Comparison of ENCODE assay signal across 8 mouse cellular contexts in the genomic region with DNA sequence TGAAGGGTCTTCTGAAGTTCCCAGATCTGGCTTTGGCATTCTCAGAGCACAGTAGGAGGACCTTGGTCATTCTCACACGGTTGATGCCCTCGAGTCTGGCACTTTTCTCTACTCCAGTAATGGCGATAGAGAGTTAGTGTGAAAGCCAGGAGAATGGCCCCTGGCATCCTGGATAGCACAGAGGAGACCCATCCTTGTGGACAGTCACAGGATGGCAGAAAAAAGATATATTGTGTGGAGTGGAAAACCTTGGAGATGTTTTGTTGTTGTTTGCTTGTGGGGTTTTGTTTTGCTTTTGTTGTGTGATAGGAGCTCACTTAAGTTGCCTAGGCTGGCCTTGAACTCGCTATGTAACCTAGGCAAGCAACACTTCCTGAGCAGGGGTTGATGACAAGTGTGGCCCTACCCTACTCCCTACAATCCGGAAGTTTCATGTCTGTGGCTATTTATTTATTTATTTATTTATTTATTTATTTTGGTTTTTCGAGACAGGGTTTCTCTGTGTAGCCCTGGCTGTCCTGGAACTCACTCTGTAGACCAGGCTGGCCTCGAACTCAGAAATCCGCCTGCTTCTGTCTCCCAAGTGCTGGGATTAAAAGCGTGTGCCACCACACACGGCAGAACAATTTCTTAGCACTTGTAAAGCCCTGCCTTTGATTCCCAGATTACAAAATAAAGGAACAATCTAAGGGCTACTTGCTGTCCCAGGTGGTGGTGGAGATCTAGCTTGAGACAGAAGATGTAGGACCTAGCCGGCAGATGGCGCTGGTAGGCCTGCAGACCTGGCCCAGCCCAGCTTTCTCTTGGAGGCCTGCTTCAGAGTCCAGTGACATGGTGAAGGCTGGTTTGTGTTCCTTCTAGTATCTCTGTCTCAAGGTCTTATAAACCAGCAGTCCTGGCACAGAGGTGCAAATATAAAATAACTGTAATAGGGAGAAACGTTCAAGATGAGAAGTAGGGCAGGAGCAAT. TPM values are rescaled to one million over a fixed set of nuclear protein-coding genes. Genes with fewer than 3 reads are reported as not detected.
A peak's percentile ranks its signal among the peaks of the same experiment; 100 is the strongest.
DNase-seq lines count a peak whose midpoint lies in the region; ATAC-seq and TF ChIP-seq lines count a peak whose summit lies in the region.

No protein-coding gene starts in this region.

- TF ChIP-seq POLR2A in CH12.LX (IDR thresholded peaks at IDR 0.05; ENCODE audit: low read depth, low read length), result no peak
- no peak for TF ChIP-seq POLR2A in lung, adult 2 months (IDR thresholded peaks at IDR 0.05; ENCODE audit: borderline replicate concordance, extremely low read depth, low read depth, low read length)
- TF ChIP-seq POLR2A in olfactory bulb, adult 2 months (IDR thresholded peaks at IDR 0.05; ENCODE audit: insufficient read depth, low read depth, low read length), result no peak
- TF ChIP-seq POLR2A in thymus, adult 2 months (IDR thresholded peaks at IDR 0.05; ENCODE audit: control insufficient read depth, extremely low read depth, insufficient read depth, low read length, poor library complexity), result no peak

- TF ChIP-seq EP300 in CH12.LX (IDR thresholded peaks at IDR 0.05; ENCODE audit: low read length), result no peak

- no peak overlapping the region for H3K4me3 ChIP-seq in CH12.LX (replicated peaks in 1 of 3; ENCODE audit: low read depth in 2 of 3, low read length in 2 of 3, poor library complexity in 1 of 3)
- no peak overlapping the region for H3K4me3 ChIP-seq in embryonic facial prominence, embryonic 12.5 days
- H3K4me3 ChIP-seq in heart, embryonic 11.5 days (ENCODE audit: low read depth, low read length), result no peak overlapping the region
- no peak overlapping the region for H3K4me3 ChIP-seq in lung, adult 2 months (replicated peaks; ENCODE audit: extremely low read depth, low read depth, low read length)
- no peak overlapping the region for H3K4me3 ChIP-seq in olfactory bulb, adult 2 months (ENCODE audit: insufficient read depth, low read depth, low read length)
- no peak overlapping the region for H3K4me3 ChIP-seq in thymus, adult 2 months (ENCODE audit: control insufficient read depth, insufficient read depth, low read length)

- peak; percentile 35; the same call in 1 of the 2 replicates for ATAC-seq in embryonic facial prominence, embryonic 12.5 days (ENCODE audit: insufficient number of reproducible peaks, insufficient read depth, low FRiP score, low TSS enrichment)
- ATAC-seq in heart, embryonic 11.5 days (replicated peaks; ENCODE audit: insufficient number of reproducible peaks, low FRiP score, low TSS enrichment), result peak; percentile 35; the same call in 1 of the 2 replicates

- no peak overlapping the region for H3K4me2 ChIP-seq in CH12.LX (ENCODE audit: insufficient read depth, low read depth, poor library complexity, severe bottlenecking)
- H3K4me2 ChIP-seq in embryonic facial prominence, embryonic 12.5 days (replicated peaks), result no peak overlapping the region
- H3K4me2 ChIP-seq in heart, embryonic 11.5 days, result no peak overlapping the region

- no peaks in the 10 kb centered on the region for H3K9me3 ChIP-seq in CH12.LX (replicated peaks; ENCODE audit: low read length)
- H3K9me3 ChIP-seq in embryonic facial prominence, embryonic 12.5 days, result no peaks in the 10 kb centered on the region
- H3K9me3 ChIP-seq in heart, embryonic 11.5 days (replicated peaks; ENCODE audit: control insufficient read depth, low read length), result no peaks in the 10 kb centered on the region

- no peaks in the 10 kb centered on the region for H3K36me3 ChIP-seq in CH12.LX (replicated peaks in 1 of 2; ENCODE audit: control insufficient read depth in 1 of 2, insufficient read depth in 1 of 2, low read length in 1 of 2)
- H3K36me3 ChIP-seq in embryonic facial prominence, embryonic 12.5 days, result no peaks in the 10 kb centered on the region
- H3K36me3 ChIP-seq in heart, embryonic 11.5 days (ENCODE audit: control insufficient read depth, insufficient read depth, low read length), result no peaks in the 10 kb centered on the region
- no peaks in the 10 kb centered on the region for H3K36me3 ChIP-seq in thymus, adult 2 months (ENCODE audit: control insufficient read depth, insufficient read depth, low read length)

- H3K27ac ChIP-seq in CH12.LX (ENCODE audit: insufficient read depth, low read depth), result no peak overlapping the region
- H3K27ac ChIP-seq in embryonic facial prominence, embryonic 12.5 days, result no peak overlapping the region
- H3K27ac ChIP-seq in heart, embryonic 11.5 days (ENCODE audit: low read depth, low read length), result no peak overlapping the region
- H3K27ac ChIP-seq in olfactory bulb, adult 2 months (ENCODE audit: insufficient read depth, low read depth, low read length), result no peak overlapping the region
- no peak overlapping the region for H3K27ac ChIP-seq in thymus, adult 2 months (ENCODE audit: control insufficient read depth, insufficient read depth, low read length)

- no peak overlapping the region for H3K9ac ChIP-seq in CH12.LX (ENCODE audit: insufficient read depth, low read depth)
- H3K9ac ChIP-seq in embryonic facial prominence, embryonic 12.5 days, result no peak overlapping the region
- H3K9ac ChIP-seq in heart, embryonic 11.5 days (ENCODE audit: low read depth, low read length), result no peak overlapping the region

- H3K4me1 ChIP-seq in CH12.LX (ENCODE audit: control insufficient read depth in 1 of 2, insufficient read depth in 2 of 2), result no peaks in the 10 kb centered on the region; a peak in 1 of 4 replicates
- H3K4me1 ChIP-seq in embryonic facial prominence, embryonic 12.5 days, result no peaks in the 10 kb centered on the region
- no peaks in the 10 kb centered on the region for H3K4me1 ChIP-seq in heart, embryonic 11.5 days (ENCODE audit: control insufficient read depth, insufficient read depth, low read length)
- no peaks in the 10 kb centered on the region for H3K4me1 ChIP-seq in lung, adult 2 months (ENCODE audit: control insufficient read depth, insufficient read depth, low read length)
- H3K4me1 ChIP-seq in olfactory bulb, adult 2 months (ENCODE audit: control insufficient read depth, insufficient read depth, low read length), result no peaks in the 10 kb centered on the region
- H3K4me1 ChIP-seq in thymus, adult 2 months (replicated peaks; ENCODE audit: control insufficient read depth, insufficient read depth, low read length), result no peaks in the 10 kb centered on the region

- WGBS in embryonic facial prominence, embryonic 12.5 days, result 42% methylated on average over 13 of the region's 13 CpGs
- WGBS in heart, embryonic 11.5 days (ENCODE audit: insufficient replicate concordance), result 34% methylated on average over 13 of the region's 13 CpGs
- 39% methylated on average over 13 of the region's 13 CpGs for WGBS in lung, adult 2 months
- 49% methylated on average over 13 of the region's 13 CpGs for WGBS in olfactory bulb, adult 2 months
- 45% methylated on average over 13 of the region's 13 CpGs for WGBS in thymus, adult 2 months

- no peaks in the 10 kb centered on the region for H3K79me2 ChIP-seq in CH12.LX (replicated peaks; ENCODE audit: control insufficient read depth, extremely low read depth, insufficient read depth, poor library complexity, severe bottlenecking)

- TF ChIP-seq CTCF in CH12.LX (conservative IDR thresholded peaks at IDR 0.05 in 1 of 2, IDR thresholded peaks at IDR 0.05 in 1 of 2; ENCODE audit: low read depth in 2 of 2, low read length in 2 of 2), result peak; percentile 56 to 94
- peak; percentile 93 for TF ChIP-seq CTCF in lung, adult 2 months (IDR thresholded peaks at IDR 0.05; ENCODE audit: insufficient read depth, low read length)
- peak; percentile 67 for TF ChIP-seq CTCF in olfactory bulb, adult 2 months (IDR thresholded peaks at IDR 0.05; ENCODE audit: insufficient read depth, low read depth, low read length)
- TF ChIP-seq CTCF in thymus, adult 2 months (IDR thresholded peaks at IDR 0.05; ENCODE audit: borderline replicate concordance, control insufficient read depth, extremely low read depth, insufficient read depth, low read length, poor library complexity), result peak; percentile 82; the same call in 1 of the 2 replicates

- in situ Hi-C loops in CH12.LX (cut with MboI; ENCODE audit: low pct_ligation_motif_present, low pct_unique_long_range_greater_than_20kb, low sequenced_read_pairs), result loop anchor here (5.0 to 10.0 kb wide), 2 partner anchors 89 to 202 kb away; no protein-coding TSS in a partner anchor

- dilution Hi-C loops in CH12.LX (cut with MboI; ENCODE audit: extremely low pct_ligation_motif_present, extremely low pct_unique_long_range_greater_than_20kb, low sequenced_read_pairs), result no loop called here

- peak; percentile 88 for TF ChIP-seq RAD21 in CH12.LX (IDR thresholded peaks at IDR 0.05; ENCODE audit: low read depth, low read length)

- no peaks in the 10 kb centered on the region for H3K27me3 ChIP-seq in CH12.LX (replicated peaks)
- H3K27me3 ChIP-seq in embryonic facial prominence, embryonic 12.5 days, result no peaks in the 10 kb centered on the region
- H3K27me3 ChIP-seq in heart, embryonic 11.5 days (ENCODE audit: control insufficient read depth, insufficient read depth, low read length), result no peaks in the 10 kb centered on the region
- H3K27me3 ChIP-seq in thymus, adult 2 months (ENCODE audit: control insufficient read depth, insufficient read depth, low read length), result no peaks in the 10 kb centered on the region

- peak; percentile 79 for DNase-seq in CH12.LX (ENCODE audit: extremely low read depth)
- peak; percentile 42 to 54 for DNase-seq in adrenal gland, postnatal 4 days (ENCODE audit: low spot score in 2 of 2)
- peak; percentile 90 for DNase-seq in kidney, postnatal 10 days
- peak; percentile 70 for DNase-seq in lung, adult 2 months
- peak; percentile 68 for DNase-seq in thymus, adult 2 months

RNA-seq across cellular contexts. Expression of gene Fam168a, which starts 21.1 kb away (rescaled TPM):
- total RNA-seq in CH12.LX (2012; rRNA removed) (3.4 and 4.0 TPM in 2 replicates), CH12.LX (2014; rRNA removed) (4.9 and 5.2 TPM in 2 replicates)
- 11.6 and 15.0 TPM in 2 replicates for polyA plus RNA-seq in CH12.LX (2012; ENCODE audit: insufficient read length, low read depth)
- total RNA-seq in adrenal gland, postnatal 4 days (2021), result 10 to 100 TPM; 72.3 to 87.5 TPM
- 51.8 and 53.4 TPM in 2 replicates for polyA plus RNA-seq in embryonic facial prominence, embryonic 12.5 days (2016; fragmentation: Nextera tagmentation; extraction: Ambion mirVana)
- polyA plus RNA-seq in heart, embryonic 11.5 days (2014; fragmentation: Nextera tagmentation; extraction: Ambion mirVana), result 28.1 and 34.9 TPM in 2 replicates
- 84.8 and 96.6 TPM in 2 replicates for polyA plus RNA-seq in lung, adult 2 months (2012; rRNA removed)
- not detected in 2 replicates for polyA plus RNA-seq in olfactory bulb, adult 2 months (2012; ENCODE audit: insufficient read depth, insufficient read length, low replicate concordance, missing spikeins)
- polyA plus RNA-seq in thymus, adult 2 months (2012; rRNA removed), result 144 and 178 TPM in 2 replicates

RNA-seq across cellular contexts. Expression of gene Plekhb1, which starts 23.1 kb away (rescaled TPM):
- 0.04 and 0.08 TPM in 2 replicates for total RNA-seq in CH12.LX (2012; rRNA removed)
- not detected in 2 replicates for total RNA-seq in CH12.LX (2014; rRNA removed)
- polyA plus RNA-seq in CH12.LX (2012; ENCODE audit: insufficient read length, low read depth), result not detected in 2 replicates
- 10 to 100 TPM in 1 of 2 experiments, 1 to 10 TPM in 1; 8.7 to 10.1 TPM for total RNA-seq in adrenal gland, postnatal 4 days (2021)
- 5.8 and 8.3 TPM in 2 replicates for polyA plus RNA-seq in embryonic facial prominence, embryonic 12.5 days (2016; fragmentation: Nextera tagmentation; extraction: Ambion mirVana)
- 0.89 and 1.6 TPM in 2 replicates for polyA plus RNA-seq in heart, embryonic 11.5 days (2014; fragmentation: Nextera tagmentation; extraction: Ambion mirVana)
- 181 and 197 TPM in 2 replicates for polyA plus RNA-seq in lung, adult 2 months (2012; rRNA removed)
- not detected in 2 replicates for polyA plus RNA-seq in olfactory bulb, adult 2 months (2012; ENCODE audit: insufficient read depth, insufficient read length, low replicate concordance, missing spikeins)
- 70.5 and 82.2 TPM in 2 replicates for polyA plus RNA-seq in thymus, adult 2 months (2012; rRNA removed)
